22 mouse cellular contexts compared by ENCODE assay signal in the genomic region with DNA sequence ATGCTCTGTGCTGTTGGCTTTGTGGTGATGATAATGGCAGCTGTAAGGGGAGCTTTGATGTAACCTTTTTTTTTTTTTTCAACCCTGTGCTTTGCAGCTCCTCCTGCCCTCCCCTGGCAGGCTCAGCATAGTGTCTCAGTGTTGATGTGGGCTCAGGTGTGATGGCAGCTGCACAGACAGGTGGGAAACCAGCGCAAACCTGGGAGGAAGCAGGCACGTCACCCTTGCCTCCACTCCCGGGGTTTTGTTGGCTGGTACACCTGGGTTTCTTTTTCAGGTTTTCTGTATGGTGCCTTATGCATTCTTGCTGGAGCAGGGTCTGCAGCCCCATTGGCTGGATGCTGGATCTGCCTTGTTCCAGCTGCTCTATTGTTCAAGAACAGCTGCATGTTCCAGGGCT. TPM values are rescaled to one million over a fixed set of nuclear protein-coding genes. Genes with fewer than 3 reads are reported as not detected.
DNase-seq lines count a peak whose midpoint lies in the region; ATAC-seq lines count a peak whose summit lies in the region.
"Had no signal": no experiment of that assay in that cellular context is flagged by ENCODE, and none has a peak within 500 bp of the region (broad histone marks: within the 10 kb centered on the region; RNA-seq: fewer than 3 reads in every experiment).

No protein-coding gene starts in this region.

- peaks cover 6% of the 10 kb centered on the region; the same call in 1 of the 2 replicates for H3K4me1 ChIP-seq in heart, embryonic 10.5 days
- H3K4me1 ChIP-seq in stomach, embryonic 15.5 days: peaks cover 11% of the 10 kb centered on the region

- no peak overlapping the region for H3K27ac ChIP-seq in heart, embryonic 10.5 days
- H3K27ac ChIP-seq in stomach, embryonic 15.5 days: peak overlapping the region; percentile 48; the same call in 1 of the 2 replicates
- H3K27ac ChIP-seq: forebrain, embryonic 10.5 days; gastrocnemius, adult 2 months; hindbrain, embryonic 12.5 days had no signal

- peak; percentile 35 for DNase-seq in heart, adult 11 months
- no peak for DNase-seq in heart, embryonic 10.5 days (ENCODE audit: low spot score)
- DNase-seq in thymus, postnatal 0 days (ENCODE audit: low spot score): peak; percentile 72
- DNase-seq in thymus, postnatal 36 days: peak; percentile 23 to 53
- no peak for DNase-seq in left cerebral cortex, postnatal 4 days
- DNase-seq in layer of hippocampus, postnatal 10 days (ENCODE audit: low spot score in 2 of 2): no peak
- DNase-seq in cerebellum, adult 9-10 months: no peak
- DNase-seq: adrenal gland, postnatal 10 days; cerebellum, adult 11 months; cerebellum, adult 8-10 months; cerebellum, postnatal 25 days; gastrocnemius, adult 2 months; gastrocnemius, postnatal 25 days; heart, postnatal 10 days; heart, postnatal 4 days had no signal

- H3K9me3 ChIP-seq in heart, embryonic 10.5 days: no peaks in the 10 kb centered on the region
- no peaks in the 10 kb centered on the region for H3K9me3 ChIP-seq in stomach, embryonic 15.5 days
- H3K9me3 ChIP-seq: forebrain, embryonic 10.5 days; hindbrain, embryonic 12.5 days had no signal

- WGBS in heart, embryonic 10.5 days: 90% methylated on average over 3 of the region's 3 CpGs
- 87% methylated on average over 3 of the region's 3 CpGs for WGBS in stomach, embryonic 15.5 days

- no peak overlapping the region for H3K4me3 ChIP-seq in heart, embryonic 10.5 days
- no peak overlapping the region for H3K4me3 ChIP-seq in stomach, embryonic 15.5 days (replicated peaks)
- H3K4me3 ChIP-seq: erythroblast, embryonic 14.5 days; forebrain, embryonic 10.5 days; gastrocnemius, adult 2 months; hindbrain, embryonic 12.5 days had no signal

- H3K4me2 ChIP-seq in stomach, embryonic 15.5 days: no peak overlapping the region
- H3K4me2 ChIP-seq: hindbrain, embryonic 12.5 days had no signal

- intact Hi-C loops in left cerebral cortex, postnatal 4 days (cut with DNase I): no loop called here

- no peak overlapping the region for H3K9ac ChIP-seq in stomach, embryonic 15.5 days
- H3K9ac ChIP-seq: hindbrain, embryonic 12.5 days had no signal

- H3K36me3 ChIP-seq in heart, embryonic 10.5 days: no peaks in the 10 kb centered on the region
- H3K36me3 ChIP-seq in stomach, embryonic 15.5 days: no peaks in the 10 kb centered on the region
- H3K36me3 ChIP-seq: forebrain, embryonic 10.5 days; G1E; hindbrain, embryonic 12.5 days had no signal

- no peaks in the 10 kb centered on the region for H3K27me3 ChIP-seq in heart, embryonic 10.5 days (ENCODE audit: insufficient read depth, poor library complexity, severe bottlenecking)
- H3K27me3 ChIP-seq in stomach, embryonic 15.5 days (replicated peaks): no peaks in the 10 kb centered on the region

- ATAC-seq in stomach, embryonic 15.5 days (ENCODE audit: insufficient read depth, low FRiP score, low read depth): no peak
- ATAC-seq: forebrain, embryonic 14.5 days; hindbrain, embryonic 16.5 days had no signal

RNA-seq across cellular contexts. Expression of a gene that starts 29.7 kb away (rescaled TPM):
- 2.0 TPM in 2 replicates for polyA plus RNA-seq in heart, embryonic 10.5 days (2016; fragmentation: Nextera tagmentation; extraction: Ambion mirVana)
- 18.0 and 18.1 TPM in 2 replicates for polyA plus RNA-seq in stomach, embryonic 15.5 days (2015; fragmentation: Nextera tagmentation; extraction: Ambion mirVana)
- 12.8 and 14.3 TPM in 2 replicates for polyA plus RNA-seq in thymus, postnatal 0 days (2015; fragmentation: Nextera tagmentation; extraction: Ambion mirVana)
- 10 to 100 TPM; 19.3 to 21.4 TPM for total RNA-seq in left cerebral cortex, postnatal 4 days (2021)
- total RNA-seq in layer of hippocampus, postnatal 10 days (2021): 1 to 10 TPM; 8.0 to 8.4 TPM
- total RNA-seq: gastrocnemius, adult 2 months; gastrocnemius, postnatal 25 days had no signal
- polyA plus RNA-seq: erythroblast, embryonic 14.5 days; G1E had no signal

Comparison
In these comparisons a context has a peak if more than half of its experiments do, and no peak if none do; other contexts are left out.
1. DNase-seq: peak in heart, adult 11 months (single experiment), thymus, postnatal 0 days (single experiment) and thymus, postnatal 36 days (2 of 2); none in heart, embryonic 10.5 days (single experiment), left cerebral cortex, postnatal 4 days (single experiment), layer of hippocampus, postnatal 10 days (0 of 2) and cerebellum, adult 9-10 months (single experiment).